Mouse (Mus musculus): ENCODE results near the gene Fstl4.

DNA sequence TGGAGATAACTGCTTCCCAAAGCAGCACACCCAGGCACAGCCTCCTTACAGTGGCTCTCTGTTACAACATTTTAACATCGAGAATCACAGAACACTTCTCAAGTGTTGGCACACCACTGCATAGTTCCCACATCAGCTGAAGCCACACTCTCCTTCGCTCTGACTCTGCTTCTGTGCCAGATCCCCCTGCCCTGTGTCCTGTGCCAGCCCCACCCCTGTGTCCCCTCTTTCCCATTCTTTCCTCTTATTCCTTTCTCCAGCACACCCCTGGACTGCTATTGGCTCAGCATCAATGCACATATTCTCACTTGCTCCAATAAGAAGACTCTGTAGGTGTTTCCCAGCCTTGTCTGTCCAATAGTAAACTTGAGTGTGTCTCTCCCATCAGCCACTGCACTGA, 45.1 kb downstream of the Fstl4 start:
- TF ChIP-seq POLR2A (IDR thresholded peaks at IDR 0.05; ENCODE audit: insufficient read depth, low read depth, low read length) = no peak
- TF ChIP-seq CTCF (IDR thresholded peaks at IDR 0.05) = no peak
- TF ChIP-seq EP300 (IDR thresholded peaks at IDR 0.05; ENCODE audit: insufficient read depth, low read depth, low read length) = no peak
